Mouse (Mus musculus) bone marrow macrophage, adult 2 months (primary cell): ENCODE measurements around the gene Fh1. TPM values are rescaled to one million over a fixed set of nuclear protein-coding genes. Genes with fewer than 3 reads are reported as not detected.

Experiments
- H3K27ac ChIP-seq: 2 replicates; pipeline ENCODE4 v1.5.1; 2012; ENCODE audit warnings: low read depth, low read length; ENCODE audit not compliant: insufficient read depth
- H3K4me1 ChIP-seq: 2 replicates; pipeline ENCODE4 v1.6.1; 2012; ENCODE audit warnings: low read length; ENCODE audit not compliant: control insufficient read depth, insufficient read depth
- H3K4me3 ChIP-seq: 2 replicates; pipeline ENCODE4 v1.5.1; 2012; ENCODE audit warnings: mild to moderate bottlenecking, low read length, moderate library complexity; ENCODE audit not compliant: insufficient read depth
- CTCF ChIP-seq: IDR thresholded peaks from 2 replicates; pipeline ENCODE4 v1.5.1; 2012; ENCODE audit warnings: low read depth, mild to moderate bottlenecking, low read length, moderate library complexity
- POLR2A ChIP-seq: IDR thresholded peaks from 2 replicates; pipeline ENCODE4 v1.6.1; 2012; ENCODE audit warnings: mild to moderate bottlenecking, low read depth, low read length, borderline replicate concordance
- polyA plus RNA-seq: library from polyadenylated mRNA; stranded (reverse); fragments of >200 nt; gene quantifications from 2 replicates; pipeline ENCODE4 v1.2.4, GENCODE M21; 2012; ENCODE audit not compliant: missing spikeins, insufficient read depth, insufficient read length

The Fh1 gene
- polyA plus RNA-seq, 1 experiment = 185 TPM

DNA sequence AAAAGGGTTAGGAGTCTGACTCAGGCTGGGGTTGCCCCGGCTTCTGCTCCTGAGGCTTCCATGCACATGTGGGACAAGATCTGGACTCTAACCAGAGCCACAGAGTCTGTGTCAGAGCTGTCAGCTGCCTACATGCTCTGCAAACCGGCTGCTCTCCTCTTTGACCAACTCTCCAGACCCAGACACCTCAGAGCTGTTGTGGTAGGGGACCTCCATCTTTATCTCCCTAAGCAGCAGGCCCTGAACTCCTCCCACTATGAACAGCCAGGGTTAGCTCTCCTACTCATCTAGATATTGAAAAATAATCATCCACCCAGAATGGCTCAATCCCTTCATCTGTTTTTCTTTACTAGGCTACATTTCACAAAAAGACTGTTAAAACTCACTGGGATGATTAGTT, 40.2 kb downstream of the Fh1 start:
- no peak overlapping the region for H3K4me3 ChIP-seq
- H3K27ac ChIP-seq = no peak overlapping the region
- TF ChIP-seq CTCF (no peak), POLR2A (no peak)
- H3K4me1 ChIP-seq = no peaks in the 10 kb centered on the region

- Histone ChIP-seq H3K4me3 (no peak overlapping the region), H3K27ac (no peak overlapping the region), H3K4me1 (no peaks in the 10 kb centered on the region)
- TF ChIP-seq POLR2A (no peak), CTCF (no peak)
These were observed 42.6 kb downstream of the Fh1 start for GRCm38 (mm10) chr1:175582799-175583198.

GRCm38 (mm10) chr1:175580346-175580745, 45.1 kb downstream of the Fh1 start:
- no peak overlapping the region for H3K27ac ChIP-seq
- no peak overlapping the region for H3K4me3 ChIP-seq
- no peak for TF ChIP-seq POLR2A
- no peak for TF ChIP-seq CTCF
- H3K4me1 ChIP-seq = no peaks in the 10 kb centered on the region

DNA sequence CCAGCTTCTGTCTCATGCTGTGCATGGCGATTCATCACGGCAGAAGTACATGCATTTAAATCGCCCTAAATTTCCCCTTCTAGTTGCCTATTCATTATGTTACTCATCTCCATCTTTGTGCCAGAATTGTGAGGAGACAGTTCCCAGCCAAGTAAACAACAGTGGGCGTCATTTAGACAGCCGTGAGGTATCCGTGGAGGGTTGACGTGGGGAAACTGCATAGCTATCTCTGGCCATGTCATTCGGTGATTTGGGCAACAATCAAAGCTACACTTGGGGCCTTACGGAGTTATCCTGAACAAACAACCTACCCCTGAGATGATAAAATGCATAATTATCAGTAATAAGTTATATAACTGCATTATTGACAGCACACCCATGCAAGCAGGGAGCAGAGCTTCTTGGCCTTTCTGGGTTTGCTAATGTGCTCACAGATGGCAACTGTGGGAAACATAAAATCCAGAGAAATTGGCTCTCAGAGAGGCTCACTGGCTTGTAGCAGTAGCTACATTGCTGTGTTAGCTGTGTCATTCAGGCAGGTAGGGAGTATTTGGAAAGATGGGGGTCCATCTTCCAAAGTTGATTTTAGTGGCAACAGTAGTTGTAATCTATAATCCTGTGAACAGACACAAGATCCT, 45.7 kb downstream of the Fh1 start:
- Histone ChIP-seq H3K4me1 (no peaks in the 10 kb centered on the region), H3K4me3 (no peak overlapping the region), H3K27ac (no peak overlapping the region)
- TF ChIP-seq CTCF (no peak), POLR2A (no peak)

GRCm38 (mm10) chr1:175578425-175579096, 46.9 kb downstream of the Fh1 start:
- no peak for TF ChIP-seq POLR2A
- TF ChIP-seq CTCF = no peak
- H3K4me1 ChIP-seq = no peaks in the 10 kb centered on the region
- no peak overlapping the region for H3K27ac ChIP-seq
- H3K4me3 ChIP-seq = no peak overlapping the region

DNA sequence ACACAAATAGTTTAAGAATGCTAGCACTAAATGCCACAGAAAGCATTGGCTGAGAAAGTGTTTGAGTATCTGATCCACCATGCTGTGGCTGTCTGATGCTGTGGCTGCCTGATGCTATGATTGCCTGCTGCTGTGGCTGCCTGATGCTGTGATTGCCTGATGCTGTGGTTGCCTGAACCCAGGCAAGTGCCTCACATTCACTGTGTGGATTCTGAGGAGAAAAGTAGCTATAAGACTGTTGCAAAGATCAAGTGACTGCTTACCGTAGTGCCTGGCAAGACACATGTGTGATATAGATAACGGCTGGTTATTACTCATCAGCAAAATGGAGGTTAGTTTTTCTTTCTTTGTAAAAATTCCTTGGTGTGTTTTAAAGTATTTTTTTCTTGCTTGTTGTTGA, 51.3 kb downstream of the Fh1 start:
- H3K4me3 ChIP-seq = no peak overlapping the region
- TF ChIP-seq CTCF (no peak), POLR2A (no peak)
- H3K4me1 ChIP-seq = no peaks in the 10 kb centered on the region
- H3K27ac ChIP-seq = no peak overlapping the region

DNA sequence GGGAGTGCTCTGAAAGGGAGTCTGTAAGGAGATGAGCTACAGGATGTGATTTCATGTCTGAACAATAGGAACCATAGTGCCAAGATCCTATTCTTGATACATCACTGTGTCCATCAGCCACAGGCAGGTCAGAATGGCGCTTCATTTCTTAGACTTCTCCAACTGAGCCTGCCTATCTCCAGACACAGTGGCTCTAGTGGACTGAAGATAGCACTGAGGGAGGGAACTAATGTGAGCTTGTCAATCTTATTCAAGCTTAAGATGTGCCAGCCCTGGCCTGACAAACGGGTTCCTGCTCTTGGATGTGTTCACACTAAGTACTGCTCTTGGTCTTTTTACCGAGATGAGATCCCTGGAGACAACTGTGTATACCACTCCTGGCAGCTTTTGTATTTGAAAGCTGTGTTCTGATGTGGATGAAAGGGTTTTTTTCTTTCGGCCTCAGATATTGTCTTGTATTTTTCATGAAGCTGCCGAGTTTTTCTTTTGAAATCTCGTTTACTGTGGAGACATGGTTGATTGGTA, 59.8 kb downstream of the Fh1 start:
- H3K4me1 ChIP-seq = no peaks in the 10 kb centered on the region
- no peak for TF ChIP-seq POLR2A
- TF ChIP-seq CTCF = no peak
- H3K27ac ChIP-seq = no peak overlapping the region
- no peak overlapping the region for H3K4me3 ChIP-seq

GRCm38 (mm10) chr1:175564321-175564720, 61.1 kb downstream of the Fh1 start:
- TF ChIP-seq POLR2A (no peak), CTCF (no peak)

DNA sequence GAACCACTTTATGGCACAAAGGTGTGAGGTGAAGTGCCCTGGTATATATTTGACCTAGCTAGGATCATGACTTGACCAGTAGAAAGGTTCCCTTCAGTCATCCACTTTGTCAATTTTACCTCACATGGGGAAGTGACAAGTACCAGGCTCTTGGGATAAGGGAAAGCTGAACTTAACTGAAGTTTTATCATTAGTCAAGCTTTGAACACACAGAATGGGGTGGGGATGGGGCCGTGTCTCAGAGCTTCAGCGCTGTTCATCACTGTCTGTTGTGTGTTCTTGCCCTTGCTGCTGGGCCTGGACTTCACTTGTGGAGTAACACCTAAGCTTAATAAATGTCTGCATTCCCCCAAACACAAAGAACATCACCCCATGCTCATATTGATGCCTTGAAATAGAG, 63.1 kb downstream of the Fh1 start:
- Histone ChIP-seq H3K4me3 (no peak overlapping the region), H3K27ac (no peak overlapping the region), H3K4me1 (no peaks in the 10 kb centered on the region)
- no peak for TF ChIP-seq POLR2A
- no peak for TF ChIP-seq CTCF

More at GRCm38 (mm10) chr1:175564321-175564720, 61.1 kb downstream of the Fh1 start:
- no peaks in the 10 kb centered on the region for H3K4me1 ChIP-seq
- no peak overlapping the region for H3K4me3 ChIP-seq
- no peak overlapping the region for H3K27ac ChIP-seq

GRCm38 (mm10) chr1:175561806-175562205, 63.6 kb downstream of the Fh1 start:
- Histone ChIP-seq H3K27ac (no peak overlapping the region), H3K4me1 (no peaks in the 10 kb centered on the region), H3K4me3 (no peak overlapping the region)
- no peak for TF ChIP-seq CTCF
- TF ChIP-seq POLR2A = no peak
